ENCODE assay signal across 17 mouse cellular contexts in the genomic region with DNA sequence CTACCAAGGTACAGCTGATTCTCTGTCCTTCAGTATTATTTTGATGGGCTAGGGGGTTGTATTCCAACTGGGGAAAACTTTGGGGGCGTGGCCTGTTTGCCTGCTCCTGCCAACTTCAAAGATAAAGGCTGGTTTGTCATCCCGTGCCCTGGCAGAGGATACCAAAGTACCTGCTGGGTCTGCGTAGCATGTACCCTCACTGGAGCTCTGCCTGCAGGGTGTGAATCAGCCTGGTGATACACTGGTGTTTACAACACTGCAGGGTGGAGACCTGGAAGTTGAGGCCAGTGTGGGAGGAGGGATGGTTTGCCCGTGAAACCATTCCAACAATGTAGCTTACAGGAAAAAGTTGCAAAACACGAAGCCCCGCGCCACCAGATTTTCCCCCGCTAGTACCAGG.
DNase-seq lines count a peak whose midpoint lies in the region; ATAC-seq and TF ChIP-seq lines count a peak whose summit lies in the region.
"Had no signal": no experiment of that assay in that cellular context is flagged by ENCODE, and none has a peak within 500 bp of the region (broad histone marks: within the 10 kb centered on the region; RNA-seq: fewer than 3 reads in every experiment).

No protein-coding gene starts in this region.

- no peak overlapping the region; the same call in 1 of the 2 replicates for H3K9ac ChIP-seq in liver, postnatal 0 days (replicated peaks)
- no peak overlapping the region for H3K9ac ChIP-seq in heart, embryonic 15.5 days
- H3K9ac ChIP-seq in stomach, embryonic 16.5 days (ENCODE audit: low read length), result no peak overlapping the region
- H3K9ac ChIP-seq: hindbrain, embryonic 15.5 days had no signal

- no peak for TF ChIP-seq EP300 in liver, postnatal 0 days (IDR thresholded peaks at IDR 0.05; ENCODE audit: low read depth)

- TF ChIP-seq CTCF in liver, postnatal 0 days (IDR thresholded peaks at IDR 0.05; ENCODE audit: low read depth), result no peak

- no peak overlapping the region for H3K27ac ChIP-seq in liver, postnatal 0 days (ENCODE audit: low read depth)
- peak overlapping the region; percentile 70 for H3K27ac ChIP-seq in heart, embryonic 15.5 days
- peak overlapping the region; percentile 50; the same call in 1 of the 2 replicates for H3K27ac ChIP-seq in stomach, embryonic 16.5 days (ENCODE audit: low read length)
- H3K27ac ChIP-seq: hindbrain, embryonic 15.5 days; macrophage had no signal

- peaks cover 16% of the 10 kb centered on the region; the same call in 1 of the 2 replicates for H3K4me1 ChIP-seq in liver, postnatal 0 days (ENCODE audit: insufficient read depth)
- peaks cover 53% of the 10 kb centered on the region for H3K4me1 ChIP-seq in heart, embryonic 15.5 days (replicated peaks)
- peaks cover 30% of the 10 kb centered on the region for H3K4me1 ChIP-seq in stomach, embryonic 16.5 days (ENCODE audit: control insufficient read depth, insufficient read depth, low read length)

- DNase-seq in adrenal gland, adult 2 months, result peak; percentile 35
- DNase-seq in adrenal gland, adult 8-10 months, result no peak
- no peak for DNase-seq in liver, postnatal 0 days
- DNase-seq in liver, result no peak
- DNase-seq in layer of hippocampus, adult 18-20 months (ENCODE audit: low spot score in 2 of 2), result no peak
- DNase-seq in kidney, adult 11 months, result no peak
- DNase-seq: cerebellum, adult 8-10 months; kidney, adult 2 months; layer of hippocampus, postnatal 36 days; midbrain, embryonic 14.5 days; right cerebral cortex, postnatal 25 days had no signal

- no peaks in the 10 kb centered on the region for H3K27me3 ChIP-seq in liver, postnatal 0 days (ENCODE audit: insufficient read depth, low read length)
- H3K27me3 ChIP-seq in heart, embryonic 15.5 days, result no peaks in the 10 kb centered on the region
- no peaks in the 10 kb centered on the region for H3K27me3 ChIP-seq in stomach, embryonic 16.5 days (ENCODE audit: control insufficient read depth, insufficient read depth, low read length)
- H3K27me3 ChIP-seq: CH12.LX; hindbrain, embryonic 15.5 days had no signal

- ATAC-seq in liver, postnatal 0 days, result no peak
- ATAC-seq in heart, embryonic 15.5 days (replicated peaks; ENCODE audit: insufficient number of reproducible peaks, insufficient read depth, low FRiP score, low read depth), result peak; percentile 54
- no peak for ATAC-seq in stomach, embryonic 16.5 days (ENCODE audit: insufficient read depth, low FRiP score)
- ATAC-seq: forebrain, embryonic 14.5 days had no signal

- H3K4me3 ChIP-seq in liver, postnatal 0 days (ENCODE audit: low read depth, low read length), result no peak overlapping the region
- H3K4me3 ChIP-seq in heart, embryonic 15.5 days, result peak overlapping the region; percentile 8
- H3K4me3 ChIP-seq in stomach, embryonic 16.5 days (replicated peaks; ENCODE audit: low read length), result no peak overlapping the region
- H3K4me3 ChIP-seq: hindbrain, embryonic 15.5 days had no signal

- H3K9me3 ChIP-seq in liver, postnatal 0 days (ENCODE audit: low read length), result no peaks in the 10 kb centered on the region
- no peaks in the 10 kb centered on the region for H3K9me3 ChIP-seq in heart, embryonic 15.5 days (replicated peaks)
- no peaks in the 10 kb centered on the region for H3K9me3 ChIP-seq in stomach, embryonic 16.5 days (replicated peaks; ENCODE audit: control insufficient read depth, low read length)
- H3K9me3 ChIP-seq: hindbrain, embryonic 15.5 days had no signal

- WGBS in liver, postnatal 0 days (ENCODE audit: insufficient replicate concordance), result 50% methylated on average over 8 of the region's 8 CpGs
- 38% methylated on average over 8 of the region's 8 CpGs for WGBS in heart, embryonic 15.5 days
- 61% methylated on average over 8 of the region's 8 CpGs for WGBS in stomach, embryonic 16.5 days

- peak overlapping the region; percentile 9; the same call in 1 of the 2 replicates for H3K4me2 ChIP-seq in liver, postnatal 0 days (ENCODE audit: low read depth, low read length)
- peak overlapping the region; percentile 41 for H3K4me2 ChIP-seq in heart, embryonic 15.5 days
- H3K4me2 ChIP-seq in stomach, embryonic 16.5 days (ENCODE audit: low read depth, low read length), result no peak overlapping the region
- H3K4me2 ChIP-seq: hindbrain, embryonic 15.5 days had no signal

- H3K36me3 ChIP-seq in liver, postnatal 0 days (replicated peaks; ENCODE audit: insufficient read depth, low read length), result no peaks in the 10 kb centered on the region
- H3K36me3 ChIP-seq in heart, embryonic 15.5 days, result no peaks in the 10 kb centered on the region
- H3K36me3 ChIP-seq in stomach, embryonic 16.5 days (ENCODE audit: control insufficient read depth, insufficient read depth, low read length), result no peaks in the 10 kb centered on the region
- H3K36me3 ChIP-seq: hindbrain, embryonic 15.5 days had no signal
